Mouse (Mus musculus): ENCODE measurements around the gene Pip5k1a. TPM values are rescaled to one million over a fixed set of nuclear protein-coding genes. Genes with fewer than 3 reads are reported as not detected.
"Not testable (repeated sequence)": the region's sequence is repeated elsewhere in the genome, so short reads cannot be mapped to it uniquely, and the experiment has no call there.

Gene Pip5k1a
- polyA plus RNA-seq, 1 experiment from 2014 or later = 22.6 TPM

DNA sequence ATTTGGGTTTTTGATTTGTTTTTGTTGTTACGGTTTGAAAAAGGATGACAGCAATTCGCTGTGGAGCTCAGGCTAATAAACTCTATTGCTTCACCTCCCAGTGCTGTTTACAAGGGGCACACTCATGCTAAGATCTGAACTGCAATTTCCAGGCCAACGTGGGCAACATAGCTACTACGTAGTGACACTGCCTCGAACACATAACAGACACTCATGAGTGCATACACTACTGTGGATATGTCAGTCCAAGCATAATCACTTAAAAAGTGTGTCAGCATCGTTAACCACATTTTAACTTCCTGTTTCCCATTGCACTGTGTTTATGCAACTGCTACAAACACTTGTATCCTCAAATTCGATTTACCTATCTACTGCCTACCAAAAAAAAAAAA, 63.9 kb downstream of the Pip5k1a start:
- peak; percentile 64 for DNase-seq (ENCODE audit: low spot score)

DNA sequence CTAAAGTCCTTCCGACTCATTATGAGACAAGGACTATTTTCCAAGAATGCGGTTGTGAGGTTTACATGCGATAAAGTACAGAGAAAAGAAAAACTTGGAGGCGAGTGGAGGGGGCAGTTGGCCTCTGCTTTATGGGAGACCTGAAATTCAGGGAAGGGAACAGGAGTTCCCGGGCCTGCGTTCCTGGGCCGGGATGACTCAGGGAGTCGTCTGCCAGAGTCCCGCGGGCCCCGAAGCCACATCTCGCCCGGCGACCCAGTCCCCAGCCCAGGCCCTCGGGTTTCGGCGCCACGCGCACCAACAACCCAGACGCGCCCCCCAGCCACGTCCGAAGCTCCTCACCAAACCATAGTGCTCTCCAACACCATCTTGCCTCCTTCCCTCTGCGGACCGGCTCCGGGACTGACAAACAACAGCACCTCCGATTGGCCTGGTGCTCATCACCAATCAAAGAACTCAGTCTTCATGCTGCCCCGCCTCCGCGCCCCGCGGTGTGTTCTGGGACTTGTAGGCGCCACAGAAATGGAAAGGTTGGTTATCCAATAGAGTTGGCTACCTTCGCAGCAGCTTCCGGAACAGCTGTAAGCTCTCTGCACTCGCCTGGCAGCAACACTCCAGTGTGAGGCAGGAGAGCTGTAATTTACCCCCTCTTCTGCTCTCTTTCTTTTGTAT, 64.4 kb downstream of the Pip5k1a start, which contains the start of gene Psmd4:
Psmd4 (minus strand) TSS at position 449 of the 672 bp plus-strand sequence.
- peak; percentile 98 for DNase-seq (ENCODE audit: low spot score)

DNA sequence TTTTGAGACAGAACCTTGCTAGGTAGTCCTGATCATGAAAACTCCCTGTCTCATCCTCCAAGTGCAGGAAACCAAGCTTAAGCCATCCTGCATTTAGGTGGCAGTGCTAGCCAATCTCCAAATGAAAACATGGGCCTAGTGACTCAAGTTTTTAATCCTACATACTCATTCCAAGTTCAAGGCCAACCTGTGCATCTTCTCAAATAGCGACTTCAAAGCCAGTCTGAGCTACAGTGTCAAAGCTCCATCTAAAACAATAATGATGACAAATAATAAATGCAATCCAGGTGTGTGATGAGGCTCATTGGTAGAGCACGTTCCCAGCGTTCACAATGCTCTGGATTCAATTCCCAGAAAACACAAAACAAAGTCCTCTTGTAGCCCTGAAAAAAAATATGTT, 65.1 kb downstream of the Pip5k1a start:
- DNase-seq (ENCODE audit: low spot score) = no peak

DNA sequence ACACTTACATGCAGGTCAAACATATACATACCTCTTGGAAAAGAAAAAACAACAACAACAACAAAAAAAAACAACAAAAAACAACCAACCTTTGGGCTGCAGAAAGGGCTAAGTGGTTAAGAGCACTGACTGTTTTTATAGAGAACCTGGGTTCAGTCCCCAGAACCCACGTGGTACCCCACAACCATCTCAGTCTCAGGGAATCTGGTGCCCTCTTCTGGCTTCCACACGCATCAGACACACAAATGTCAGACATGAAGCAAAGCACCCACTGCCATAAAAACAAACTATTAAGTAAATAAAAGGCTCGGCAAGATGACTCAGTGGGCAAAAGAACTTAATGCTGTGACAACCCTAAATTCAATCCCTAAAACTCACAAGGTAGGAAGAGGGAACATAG, 76.8 kb downstream of the Pip5k1a start:
- DNase-seq (ENCODE audit: low spot score) = peak; percentile 47

DNA sequence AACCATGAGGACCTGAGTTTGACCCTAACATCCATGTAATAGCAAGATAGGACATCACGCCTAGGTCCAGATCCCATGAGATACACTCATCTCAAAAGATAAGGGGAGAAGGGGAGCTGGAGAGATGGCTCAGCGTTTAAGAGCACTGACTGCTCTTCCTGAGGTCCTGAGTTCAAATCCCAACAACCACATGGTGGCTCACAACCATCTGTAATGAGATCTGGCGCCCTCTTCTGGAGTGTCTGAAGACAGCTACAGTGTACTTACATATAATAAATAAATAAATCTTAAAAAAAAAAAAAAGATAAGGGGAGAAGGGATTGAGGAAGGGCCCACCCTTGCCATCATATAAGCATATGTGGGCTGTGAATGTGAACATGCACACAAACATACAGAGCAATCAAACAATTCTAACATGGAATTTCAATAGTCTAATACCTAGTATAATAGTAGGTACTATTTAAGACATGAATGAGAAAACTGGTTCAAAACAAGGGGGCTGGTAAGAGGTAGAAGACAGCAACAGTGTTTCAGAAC, 77.4 kb downstream of the Pip5k1a start:
- not testable (repeated sequence) for DNase-seq (ENCODE audit: low spot score)

GRCm38 (mm10) chr3:95028603-95029002, 78.1 kb downstream of the Pip5k1a start:
- DNase-seq (ENCODE audit: low spot score) = peak; percentile 44

DNA sequence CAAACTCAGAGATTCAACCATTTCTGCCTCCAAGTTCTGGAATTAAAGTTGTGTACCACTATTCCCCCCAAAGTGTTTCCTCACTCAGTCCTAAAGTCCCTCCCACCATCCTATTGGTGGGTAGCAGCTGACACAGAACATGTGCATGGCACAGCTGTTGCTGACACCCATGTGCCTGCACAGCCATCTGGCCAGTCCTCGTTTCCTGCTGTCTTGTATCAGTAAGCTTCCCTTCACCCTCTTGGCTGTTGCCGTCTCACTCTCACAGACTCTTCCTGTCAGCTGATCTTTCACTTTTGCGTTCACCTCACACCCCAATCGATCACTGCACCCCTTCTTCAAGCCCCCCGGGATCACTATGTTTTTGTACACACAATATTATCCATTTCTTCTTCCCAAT, 79.0 kb downstream of the Pip5k1a start:
- DNase-seq (ENCODE audit: low spot score) = peak; percentile 86

DNA sequence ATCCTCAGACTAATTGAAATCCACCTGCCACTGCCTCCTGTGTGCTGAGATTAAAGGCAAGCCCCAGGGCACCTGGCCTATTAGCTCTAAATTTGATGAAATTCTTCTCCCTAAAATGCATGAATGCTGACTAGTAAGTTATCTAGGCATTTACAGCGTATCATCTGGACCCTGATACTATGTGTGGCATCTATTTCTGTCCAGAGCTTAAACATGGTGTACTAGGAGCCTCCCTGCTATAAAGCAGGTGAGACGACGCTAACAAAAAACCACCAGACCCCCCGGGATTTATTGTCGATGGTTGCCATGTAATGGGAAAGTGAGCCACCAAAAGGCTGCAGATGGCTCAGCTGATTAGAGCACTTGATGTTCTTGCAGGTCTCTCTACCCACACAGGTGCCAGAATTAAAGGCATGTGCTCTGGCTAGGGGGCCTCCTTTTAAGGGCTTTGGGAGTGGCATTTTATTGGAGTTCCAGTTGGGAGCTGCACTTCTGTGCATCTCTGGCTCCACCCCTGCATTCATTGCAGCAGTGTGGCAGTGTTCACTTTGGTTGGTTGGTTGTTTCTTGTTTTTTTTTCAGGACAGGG, 79.6 kb downstream of the Pip5k1a start:
- peak; percentile 31 for DNase-seq (ENCODE audit: low spot score)

GRCm38 (mm10) chr3:95025202-95025601, 81.5 kb downstream of the Pip5k1a start:
- DNase-seq (ENCODE audit: low spot score) = no peak

DNA sequence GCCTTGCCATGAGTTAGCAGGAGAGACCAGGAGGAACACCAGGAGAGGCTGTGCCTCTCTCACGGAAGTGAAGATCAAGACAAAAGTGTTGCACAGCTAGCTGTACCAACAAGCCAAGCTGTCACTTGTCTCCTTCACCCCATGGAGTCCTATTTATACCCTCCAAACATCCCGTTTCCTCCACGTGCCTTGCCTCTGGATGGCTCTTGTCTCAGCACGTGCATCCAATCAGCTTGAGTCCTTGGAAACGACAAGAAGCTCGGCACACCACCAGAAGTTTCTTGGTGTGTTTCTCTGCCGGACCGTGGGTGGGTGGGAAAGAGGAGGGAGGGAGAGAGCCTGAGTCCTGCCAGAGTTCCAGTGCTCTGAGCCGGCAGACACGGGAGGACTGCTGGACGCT, 82.2 kb downstream of the Pip5k1a start:
- DNase-seq (ENCODE audit: low spot score) = no peak

DNA sequence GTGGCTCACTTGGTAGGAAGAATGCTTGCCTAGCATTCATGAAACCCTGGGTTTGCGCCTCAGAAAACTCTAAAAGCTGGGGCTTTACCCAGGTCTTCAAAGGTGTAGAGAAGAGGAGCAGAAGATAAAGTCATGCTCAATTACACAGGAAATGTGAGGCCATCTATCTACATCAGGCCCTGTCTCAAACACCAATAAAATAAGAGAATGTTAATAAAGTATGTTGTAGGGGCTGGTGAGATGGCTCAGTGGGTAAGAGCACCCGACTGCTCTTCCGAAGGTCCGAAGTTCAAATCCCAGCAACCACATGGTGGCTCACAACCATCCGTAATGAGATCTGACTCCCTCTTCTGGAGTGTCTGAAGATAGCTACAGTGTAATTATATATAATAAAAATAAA, 85.8 kb downstream of the Pip5k1a start:
- DNase-seq (ENCODE audit: low spot score) = not testable (repeated sequence)

DNA sequence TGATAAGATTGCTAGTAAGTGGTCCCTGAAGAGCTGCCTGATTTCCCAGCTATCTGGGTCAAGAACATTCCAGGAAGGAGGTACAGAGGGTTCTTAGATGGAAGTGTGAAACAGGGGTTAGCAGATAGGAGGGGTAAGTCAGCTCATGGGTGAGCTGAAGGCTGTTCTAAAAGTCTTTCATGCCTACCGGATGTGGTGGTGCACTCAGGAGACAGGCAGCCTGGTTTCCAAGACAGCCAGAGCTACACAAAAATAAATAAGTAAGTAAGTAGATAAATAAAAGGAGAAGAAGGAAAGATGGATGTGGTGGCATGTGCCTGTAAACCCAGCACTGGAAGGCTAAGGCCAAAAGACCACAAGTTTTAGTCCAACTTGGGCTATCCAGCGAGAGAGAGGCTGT, 88.0 kb downstream of the Pip5k1a start:
- DNase-seq (ENCODE audit: low spot score) = peak; percentile 39

GRCm38 (mm10) chr3:95016532-95017056, 90.1 kb downstream of the Pip5k1a start:
- DNase-seq (ENCODE audit: low spot score) = no peak

GRCm38 (mm10) chr3:95015891-95016531, 90.7 kb downstream of the Pip5k1a start:
- peak; percentile 94 for DNase-seq (ENCODE audit: low spot score)

- peak; percentile 99 for DNase-seq (ENCODE audit: low spot score)
These were observed 91.3 kb downstream of the Pip5k1a start, which contains the start of gene Zfp687 for GRCm38 (mm10) chr3:95015337-95015872. Zfp687 (minus strand) TSS chr3:95015448.

- DNase-seq (ENCODE audit: low spot score) = peak; percentile 31
These were observed 92.1 kb downstream of the Pip5k1a start for GRCm38 (mm10) chr3:95014428-95015151.

DNA sequence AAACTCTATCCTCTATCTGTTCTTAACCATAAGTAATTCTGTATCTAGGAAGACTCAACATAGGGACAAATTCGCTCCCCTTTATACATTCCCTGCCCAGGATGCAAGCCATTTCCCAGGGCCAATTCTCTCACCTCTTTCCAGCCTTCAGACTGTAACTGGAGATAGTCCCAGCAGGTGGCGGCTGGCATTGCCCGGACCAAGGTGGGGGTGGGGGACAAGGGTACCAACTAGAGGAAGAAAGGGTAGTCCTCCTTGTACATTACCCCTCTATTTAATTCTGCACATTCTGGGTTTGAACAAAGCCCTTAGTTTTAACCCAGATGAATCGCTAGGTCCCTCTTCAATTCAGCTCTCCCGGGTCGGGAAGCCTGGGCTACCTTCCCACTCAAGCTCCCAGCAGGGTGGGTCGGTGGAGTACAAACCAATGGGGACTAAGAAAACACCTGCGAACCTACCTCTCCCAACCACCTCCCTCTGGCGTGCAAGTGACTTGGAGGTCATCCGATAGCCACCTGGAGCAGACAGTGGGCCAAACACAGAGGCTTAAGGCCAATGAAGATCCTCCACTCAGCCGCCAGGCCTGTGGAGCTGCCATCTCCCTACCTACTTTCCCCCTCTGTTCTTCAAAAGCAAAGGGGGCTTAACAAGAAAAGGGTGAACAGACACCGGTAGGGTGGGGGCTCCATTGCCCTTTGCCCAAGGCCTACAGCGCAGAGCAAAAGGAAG, 92.9 kb downstream of the Pip5k1a start:
- DNase-seq (ENCODE audit: low spot score) = no peak

- DNase-seq (ENCODE audit: low spot score) = no peak
These were observed 93.7 kb downstream of the Pip5k1a start for GRCm38 (mm10) chr3:95012982-95013381.

GRCm38 (mm10) chr3:95010396-95010795, 96.3 kb downstream of the Pip5k1a start:
- no peak for DNase-seq (ENCODE audit: low spot score)

Data from thymus, postnatal 0 days (tissue).